Mouse (Mus musculus) thymus, postnatal 10 days (tissue): ENCODE data around the gene Map7.

Source experiments
- DNase-seq, 2 experiments: peaks; one replicate each; pipeline ENCODE4 v3.0.0; 2021; ENCODE audit warnings: low spot score in 2 of 2

Map7 gene

DNA sequence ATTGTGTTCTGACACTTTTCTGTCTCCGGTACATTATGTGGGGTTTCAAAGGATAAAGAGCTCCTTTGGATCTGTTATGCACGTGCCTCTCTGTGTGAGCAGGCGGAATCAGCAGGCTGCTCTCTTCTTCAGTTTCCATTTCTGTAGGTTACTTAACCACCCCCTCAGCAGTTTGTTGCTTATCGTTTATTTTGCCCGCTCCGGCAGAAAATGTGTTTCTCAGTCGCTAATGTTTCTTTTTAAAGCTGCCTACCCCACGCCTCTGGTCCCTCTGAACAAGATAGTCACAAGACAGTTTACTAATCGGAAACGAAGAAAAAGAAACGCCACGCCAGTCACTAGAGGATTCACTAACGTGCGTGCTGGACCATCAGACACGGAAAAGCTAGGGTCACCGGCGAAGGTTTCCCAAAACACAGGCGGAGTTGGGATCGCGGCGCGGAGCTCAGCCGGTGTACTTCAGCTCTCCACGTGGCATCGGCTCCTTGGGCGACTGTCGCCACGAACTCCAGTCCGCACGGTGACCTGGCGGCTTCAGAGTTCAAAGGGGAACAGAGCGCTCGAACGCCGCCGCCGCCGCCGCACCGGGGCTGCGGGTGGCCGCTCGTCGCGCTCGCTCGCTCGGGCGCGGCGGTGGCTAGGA, at the start of gene Map7:
Map7 (plus strand) TSS at position 342 of the 643 bp plus-strand sequence.
- no peak for DNase-seq

DNA sequence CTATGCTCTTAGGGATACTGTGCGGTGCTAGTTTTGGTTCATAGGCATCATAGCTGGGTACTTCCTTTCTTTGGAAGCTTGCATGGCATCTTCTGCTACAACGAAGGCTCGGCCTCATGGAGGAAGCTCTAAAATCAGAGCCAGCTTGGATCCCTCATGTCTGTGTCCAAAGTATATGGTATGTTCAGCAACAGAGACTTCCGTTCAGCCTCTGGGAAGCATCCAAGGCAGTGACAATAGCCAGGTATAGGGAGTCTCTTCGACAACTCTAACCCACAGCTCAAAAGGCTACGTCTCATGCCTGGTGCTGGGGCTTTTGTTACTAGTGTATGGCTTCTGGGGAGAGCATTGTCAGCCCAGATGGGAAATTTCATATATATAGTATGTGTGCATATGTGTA, 46.8 kb upstream of the Map7 start:
- DNase-seq, result no peak

DNA sequence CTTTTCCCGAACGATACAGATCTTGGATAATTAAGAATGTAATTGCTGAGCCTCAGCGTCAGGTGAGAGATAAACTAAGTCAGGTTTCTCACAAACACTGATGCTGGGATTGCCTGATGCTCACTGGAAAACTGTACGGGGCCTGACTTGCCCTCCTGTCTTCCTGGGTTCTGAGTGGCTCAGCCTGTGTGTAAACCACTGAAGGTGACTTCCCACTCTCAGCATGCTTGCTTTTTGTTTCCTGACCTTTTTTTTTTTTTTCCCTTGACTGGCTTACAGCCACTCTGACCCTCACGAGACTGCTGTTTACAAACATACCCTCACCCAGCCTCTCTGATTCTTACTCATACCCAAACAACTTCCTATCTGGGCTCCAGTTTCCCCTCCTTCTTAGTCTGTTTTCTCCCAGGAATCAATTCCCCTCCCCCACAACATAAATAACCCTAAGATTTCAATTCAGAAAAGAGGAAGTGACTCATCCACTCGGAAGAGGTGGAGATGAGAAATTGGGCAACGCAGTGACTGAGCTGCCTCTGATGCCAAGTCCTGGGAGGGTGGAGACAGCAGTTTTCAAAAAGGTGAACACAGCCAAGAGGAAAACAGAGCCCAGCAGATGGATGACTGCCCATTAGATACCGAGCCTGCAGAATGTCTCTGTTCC, 43.9 kb upstream of the Map7 start:
- no peak for DNase-seq

DNA sequence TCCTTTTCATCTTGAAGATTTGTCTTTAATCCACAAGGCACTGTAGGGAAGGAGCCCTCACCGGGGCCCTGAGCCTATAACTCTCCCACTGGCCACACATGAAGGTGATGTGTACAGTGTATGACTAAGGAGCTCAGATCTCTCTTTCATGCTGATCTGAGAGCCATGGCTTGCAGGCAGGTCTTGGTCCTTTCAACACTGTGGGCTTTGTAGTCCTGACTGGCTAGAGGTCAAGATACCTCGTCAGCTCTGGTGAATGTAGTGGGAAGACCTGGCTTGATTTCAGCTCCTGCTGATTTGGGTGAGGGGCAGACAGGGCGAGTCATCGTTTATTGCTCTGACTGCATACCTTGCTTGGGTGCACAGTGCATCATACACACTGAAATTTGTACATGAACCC, 42.7 kb upstream of the Map7 start:
- no peak for DNase-seq

DNA sequence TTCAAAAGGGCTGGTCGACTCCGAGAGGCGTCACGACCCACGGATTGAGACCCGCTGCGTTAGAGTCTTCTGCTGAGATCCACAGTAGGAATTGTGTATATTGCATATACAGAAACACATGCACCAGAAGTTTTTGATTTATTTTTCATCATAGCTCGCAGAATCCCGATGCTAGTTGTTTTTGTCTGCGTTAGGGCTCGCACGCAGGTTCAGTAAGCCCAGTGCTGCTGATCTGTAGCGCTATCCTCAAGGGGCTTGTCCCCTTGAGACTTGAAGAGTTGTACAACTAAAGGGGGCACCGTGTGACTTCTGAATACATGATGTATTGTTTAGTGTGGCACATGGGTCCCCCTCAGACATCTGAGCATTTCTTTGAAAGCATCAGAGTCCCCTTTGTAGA, 41.2 kb upstream of the Map7 start:
- no peak for DNase-seq

DNA sequence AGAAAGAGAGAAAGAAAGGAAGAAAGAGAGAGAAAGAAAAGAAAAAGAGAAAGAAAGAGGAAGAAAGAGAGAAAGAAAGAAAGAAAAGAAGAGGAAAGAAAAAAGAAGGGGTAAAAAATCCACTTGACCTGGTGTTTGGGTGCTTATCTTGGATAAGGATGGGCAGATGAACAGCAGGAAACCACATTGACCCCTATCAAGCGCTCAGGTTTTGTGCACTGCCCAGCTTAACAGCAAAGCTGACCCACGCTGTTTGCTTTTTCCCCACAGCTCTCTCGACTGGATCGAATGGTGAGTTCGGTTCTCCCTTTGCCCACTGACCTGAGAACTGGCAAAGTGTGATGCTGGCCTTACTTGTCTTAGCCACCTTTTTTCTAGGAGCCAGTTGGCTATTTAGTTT, 36.8 kb upstream of the Map7 start:
- no peak for DNase-seq

DNA sequence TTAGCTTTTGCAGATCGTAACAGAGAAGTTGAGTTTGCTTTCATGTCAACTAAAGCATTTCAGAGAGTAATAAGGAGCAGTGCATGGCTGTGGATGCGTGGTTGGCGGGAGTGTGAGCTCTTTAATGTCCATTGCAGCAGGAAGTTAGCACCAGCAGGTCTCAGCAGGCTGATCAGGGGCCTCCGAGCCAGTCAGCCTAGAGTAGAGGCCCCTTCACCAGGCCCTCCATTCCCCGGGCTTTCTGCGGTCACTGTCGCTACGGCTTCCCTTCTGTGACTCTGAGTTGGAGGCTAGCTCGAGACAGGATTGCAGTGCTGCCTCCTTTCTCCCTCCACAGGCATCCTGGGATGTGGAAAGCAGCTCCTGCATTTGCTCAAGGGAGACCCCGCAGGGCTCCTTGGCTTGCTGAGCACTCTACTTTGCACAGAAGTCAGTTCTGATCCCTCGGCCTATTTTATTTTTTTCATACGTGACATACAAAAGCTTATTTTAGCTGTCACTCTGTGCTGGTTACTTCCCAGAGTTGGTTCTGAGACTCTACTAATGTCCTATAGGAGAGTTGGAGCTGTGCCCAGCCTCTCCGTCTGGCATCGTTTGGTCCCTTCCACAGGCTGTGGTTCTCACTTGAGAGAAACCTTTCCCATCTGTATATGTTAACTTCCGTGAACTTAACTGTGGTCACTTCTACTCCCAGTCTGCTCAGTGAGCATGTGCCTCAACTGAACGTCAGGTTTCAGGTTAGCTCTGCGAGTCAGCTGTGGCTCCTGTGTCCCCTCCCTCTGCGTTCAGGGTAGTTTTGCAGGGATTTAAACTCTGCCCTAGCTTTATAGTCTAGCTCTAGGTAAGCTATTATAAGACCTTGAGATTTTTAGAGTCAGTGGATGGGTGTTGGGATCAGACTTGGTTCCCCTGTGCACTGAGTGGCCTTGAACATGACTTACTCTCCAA, 36.0 kb upstream of the Map7 start:
- DNase-seq, result no peak

DNA sequence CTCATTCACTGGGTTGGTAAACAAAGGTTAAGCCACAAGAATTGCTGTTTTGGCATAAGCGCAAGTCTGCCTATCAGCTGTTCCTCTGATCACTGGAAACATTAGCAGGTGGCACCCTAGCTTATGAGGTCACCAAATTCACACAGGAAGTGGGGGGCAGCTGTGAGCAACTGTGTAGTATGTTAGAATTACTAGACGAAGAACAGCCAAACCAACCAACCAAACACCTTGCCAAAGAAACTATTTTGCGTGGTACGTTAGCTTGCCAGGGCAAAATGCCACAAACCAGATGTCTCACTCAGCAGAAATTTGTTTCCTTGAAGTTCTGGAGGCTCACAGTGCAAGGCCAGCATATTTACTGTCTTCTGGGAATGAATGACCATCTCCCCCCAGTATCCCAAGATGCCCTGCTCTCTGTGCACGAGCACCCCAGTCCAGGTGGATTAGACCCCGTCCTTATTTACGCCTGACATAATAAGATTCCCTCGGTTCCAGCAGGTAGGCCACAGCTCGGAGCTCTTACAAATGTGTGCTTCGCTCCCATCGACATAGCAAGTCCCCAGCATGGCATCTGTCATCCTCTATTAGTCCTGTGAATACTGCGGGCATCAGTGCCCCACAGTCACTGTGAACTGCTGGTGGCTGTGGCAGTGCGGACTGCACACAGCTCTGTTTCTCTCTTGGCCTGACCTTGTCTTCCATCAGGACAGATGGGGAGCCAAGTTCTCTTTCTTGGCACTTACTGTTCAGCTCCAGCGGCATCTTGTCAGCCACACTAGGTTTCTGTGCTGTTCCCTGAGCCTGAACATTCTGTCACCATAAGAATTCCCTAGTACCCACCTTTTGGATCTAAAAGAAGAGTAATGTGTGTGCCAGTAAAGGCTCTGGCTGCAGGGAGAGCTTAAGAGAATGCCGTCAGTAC, 28.5 kb upstream of the Map7 start:
- peak; percentile 70 to 81 for DNase-seq

DNA sequence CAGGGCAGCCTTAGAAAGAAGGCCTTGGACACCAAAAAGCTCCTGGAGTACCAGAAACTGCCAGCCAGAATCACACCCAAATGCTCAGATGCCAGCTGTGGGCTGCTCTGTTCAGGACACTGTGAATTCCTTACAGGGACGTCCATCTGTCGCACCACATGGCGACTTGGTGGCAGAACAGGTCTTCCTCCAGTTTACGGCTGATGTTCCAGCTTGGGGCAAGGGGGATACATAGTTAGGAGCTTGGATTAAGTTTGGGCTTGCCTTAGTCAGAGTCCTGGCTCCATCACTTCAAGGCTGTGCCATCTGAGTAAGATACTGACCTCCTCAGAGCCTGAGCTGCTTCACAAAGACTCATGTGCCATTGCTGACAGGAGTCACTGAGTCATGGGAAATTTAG, 26.3 kb upstream of the Map7 start:
- no peak for DNase-seq

DNA sequence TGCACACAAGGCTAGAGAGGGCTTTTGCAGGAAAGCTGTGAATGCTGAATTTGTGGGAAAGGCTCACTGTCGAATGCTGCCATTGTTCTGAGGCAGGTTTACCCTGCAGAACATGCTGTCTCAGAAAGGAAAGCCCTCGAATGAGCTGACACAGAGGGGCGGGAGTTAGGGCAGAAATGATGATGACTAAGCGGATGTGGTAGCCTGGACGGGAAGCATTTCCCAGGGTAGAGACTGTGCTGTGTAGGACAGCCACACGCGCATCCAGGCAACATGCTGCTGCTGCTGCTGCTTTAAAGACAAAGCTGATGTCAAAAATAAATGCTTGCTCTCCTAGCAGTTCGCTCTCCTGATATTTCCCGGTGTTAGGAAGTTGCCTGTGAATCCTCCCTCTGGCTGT, 24.9 kb upstream of the Map7 start:
- peak; percentile 58 to 69 for DNase-seq

DNA sequence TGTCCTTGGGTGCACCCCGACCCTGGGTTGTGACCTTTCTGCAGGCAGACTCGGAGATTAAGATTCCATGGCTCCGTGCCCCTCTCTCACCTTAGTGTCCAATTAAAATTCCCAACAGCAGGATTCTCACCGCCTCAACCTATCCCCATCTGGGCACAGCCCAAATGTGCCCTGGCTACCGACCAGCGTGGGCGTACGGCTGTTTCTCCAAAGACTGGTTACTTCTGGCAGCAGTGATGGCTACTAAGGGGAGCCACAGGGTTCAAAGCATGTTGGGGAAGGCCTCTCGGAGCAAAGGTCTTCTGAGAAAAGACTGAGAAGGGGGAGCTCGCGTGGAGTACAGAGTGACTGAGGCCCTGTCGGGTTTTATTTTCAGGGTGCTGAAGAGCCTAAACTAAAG, 23.7 kb upstream of the Map7 start:
- DNase-seq, result no peak

DNA sequence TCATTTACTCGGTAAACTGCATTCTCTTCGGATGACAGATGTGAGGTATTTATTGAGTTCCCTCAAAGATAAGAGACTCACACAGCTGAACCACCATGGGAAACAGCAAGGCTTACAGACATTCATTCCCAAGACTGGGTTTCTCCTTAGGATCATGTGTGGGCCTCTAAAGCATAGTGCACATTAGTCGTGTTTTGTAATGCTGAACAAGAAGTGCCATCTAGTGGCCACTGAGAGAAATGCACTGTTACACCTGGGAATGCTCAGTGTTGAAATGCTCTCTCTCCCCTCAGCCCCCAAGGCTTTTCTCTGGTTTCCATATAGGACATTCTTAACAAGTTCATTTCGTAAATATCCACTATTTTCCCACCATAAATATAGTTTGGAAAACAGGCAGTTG, 23.0 kb upstream of the Map7 start:
- peak; percentile 31 to 66 for DNase-seq

DNA sequence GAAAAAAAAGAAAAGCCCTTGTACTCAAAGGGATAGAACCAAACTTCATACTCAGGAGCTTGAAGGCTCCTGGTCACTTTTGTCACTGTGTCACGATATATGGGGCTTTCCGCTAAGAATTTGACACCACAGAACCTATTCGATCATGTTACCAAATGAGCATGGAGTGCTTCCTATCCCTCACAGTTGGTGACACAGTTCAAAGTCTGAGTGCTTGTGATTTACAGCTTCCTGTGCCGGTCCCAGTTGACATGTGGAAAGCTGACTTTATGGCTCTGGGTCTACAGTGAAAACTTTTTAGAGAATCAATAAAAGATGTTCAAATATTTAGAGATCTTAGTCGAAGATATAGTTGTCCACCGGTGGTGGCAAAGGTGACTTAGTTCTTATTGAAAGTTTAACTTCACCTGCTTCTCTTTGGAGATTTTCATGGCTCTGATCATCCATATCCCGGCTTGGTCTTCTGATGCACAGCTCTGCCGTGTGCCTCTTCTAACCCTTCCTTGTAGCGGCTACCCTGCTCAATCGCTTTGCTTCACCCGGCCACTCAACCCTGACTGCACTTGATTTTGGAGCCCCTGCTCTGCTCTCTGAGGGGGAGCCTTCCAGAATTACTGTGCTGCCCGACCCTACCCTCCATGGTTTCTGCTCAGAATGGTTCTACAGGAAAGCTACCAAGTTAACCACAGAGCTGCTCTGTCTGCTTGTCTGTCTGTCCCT, 15.2 kb upstream of the Map7 start:
- no peak for DNase-seq

DNA sequence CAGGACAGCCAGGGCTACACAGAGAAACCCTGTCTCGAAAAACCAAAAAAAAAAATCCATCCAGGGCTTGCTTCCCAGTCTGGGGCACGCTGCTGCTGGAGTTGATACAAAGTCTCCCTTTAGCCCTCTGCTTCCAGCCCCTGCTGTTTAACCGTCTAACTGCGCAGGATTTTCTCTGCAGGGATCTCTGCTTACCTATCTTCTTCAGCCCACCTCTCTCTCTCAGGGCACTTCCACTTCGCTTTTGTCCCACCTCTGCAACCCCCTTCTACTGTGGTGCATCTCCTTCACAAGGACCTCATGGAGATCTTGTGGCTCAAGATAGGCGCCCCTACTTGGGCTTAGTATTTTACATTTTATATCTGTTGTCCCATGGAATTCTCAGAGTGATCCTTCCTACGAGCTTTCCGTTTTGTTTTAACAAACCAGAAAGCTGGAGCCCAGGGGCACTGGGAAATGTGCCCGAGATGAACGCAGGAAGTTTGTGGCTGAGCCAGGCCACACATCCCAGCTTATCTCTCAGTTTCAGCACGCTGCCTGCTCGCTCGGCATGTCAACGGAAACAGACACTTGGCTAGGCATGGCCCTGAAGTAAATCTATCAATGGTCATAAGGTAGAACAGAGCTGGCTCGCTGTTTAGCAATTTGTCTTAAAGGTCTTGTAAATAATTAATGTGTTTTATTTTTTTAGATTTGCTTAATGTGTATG, 12.8 kb upstream of the Map7 start:
- no peak for DNase-seq

DNA sequence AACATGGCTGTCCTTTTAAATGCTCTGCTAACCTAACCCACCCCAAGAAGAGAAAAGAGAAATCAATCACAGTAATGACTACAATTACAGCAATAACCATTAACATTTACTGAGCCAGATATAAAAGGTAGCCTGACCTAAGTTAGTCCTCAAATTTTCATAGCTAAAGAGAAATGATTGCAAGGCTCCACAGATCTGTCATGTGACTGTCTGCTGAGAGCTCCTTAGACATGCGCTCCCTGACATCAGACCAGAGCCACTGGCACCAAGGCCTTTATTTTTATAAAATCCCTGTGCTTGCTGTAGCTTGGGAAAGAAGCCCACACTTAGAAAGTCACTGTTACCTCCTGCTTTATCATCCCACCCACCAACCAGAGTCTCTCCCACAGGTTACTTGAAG, 11.8 kb upstream of the Map7 start:
- DNase-seq, result no peak

DNA sequence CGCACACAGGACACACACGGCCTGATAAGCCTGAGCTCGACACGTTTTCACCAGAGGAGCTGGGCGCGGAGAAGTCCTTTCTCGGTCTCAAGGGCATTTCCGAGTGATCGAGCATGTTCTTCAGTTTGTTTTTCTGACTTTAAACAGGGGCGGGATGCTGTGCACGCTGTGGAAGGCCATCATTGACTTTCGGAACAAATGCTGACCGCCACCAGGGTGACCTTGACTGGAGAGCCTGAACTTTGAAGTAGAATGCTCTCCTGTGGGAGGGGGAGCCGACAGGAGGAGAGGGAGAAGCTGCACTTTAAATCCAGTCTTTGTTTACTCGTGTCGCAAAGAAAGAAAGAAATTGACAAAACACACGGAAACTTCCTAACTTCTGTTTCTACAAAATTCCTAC, 6.9 kb upstream of the Map7 start:
- no peak for DNase-seq

DNA sequence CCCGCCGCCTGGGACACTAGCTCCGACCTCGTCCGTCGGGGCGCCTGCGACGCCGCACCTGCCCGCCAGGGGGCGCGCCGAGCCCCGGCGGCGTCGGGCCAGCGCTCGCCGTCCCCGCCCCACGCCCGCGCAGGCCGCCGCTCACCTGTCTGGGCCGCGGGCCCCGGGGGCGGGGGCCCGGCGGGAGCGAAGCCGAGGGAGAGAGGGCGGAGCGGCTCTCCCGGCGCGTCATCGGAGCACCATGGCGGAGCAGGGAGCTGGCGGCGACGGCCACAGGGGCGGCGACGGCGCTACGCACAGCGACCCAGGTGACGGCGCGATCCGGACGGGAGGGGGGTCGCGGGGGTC, 476 bp downstream of the Map7 start:
- DNase-seq, result peak; percentile 27 to 49

DNA sequence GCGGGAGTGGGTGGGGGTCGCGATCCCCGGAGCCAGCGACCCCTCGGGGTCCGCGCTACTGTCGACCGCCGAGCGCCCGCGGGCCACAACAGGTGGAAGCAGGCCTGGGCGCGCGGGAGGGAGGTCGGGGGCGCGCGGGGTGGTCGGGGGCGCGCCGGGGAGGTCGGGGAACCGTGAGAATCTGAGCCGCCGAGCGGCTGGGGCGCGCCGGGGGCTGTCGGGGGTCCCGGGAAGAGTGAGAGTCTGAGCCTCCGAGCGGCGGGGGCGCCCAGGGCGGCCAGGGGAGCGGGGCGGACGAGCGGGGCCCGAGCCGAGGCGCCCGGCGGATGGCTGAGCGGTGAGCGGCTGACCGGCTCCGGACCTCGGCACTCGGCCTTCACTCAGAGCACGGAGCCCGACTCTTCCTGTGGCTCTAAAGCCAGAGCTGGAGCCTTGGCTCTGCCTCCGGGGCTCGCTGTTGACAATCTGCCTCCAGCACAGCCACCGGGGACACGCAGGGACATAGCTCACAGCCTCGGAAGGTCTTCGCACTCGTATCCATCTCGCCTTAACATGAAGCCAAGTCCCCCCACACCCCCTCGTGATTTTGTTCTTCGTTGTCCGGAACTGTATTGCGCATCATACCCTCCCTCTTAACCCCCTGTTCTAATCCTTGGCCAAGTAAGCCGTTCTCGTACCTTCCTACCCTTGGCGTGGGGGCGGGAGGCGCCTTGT, 1.0 kb downstream of the Map7 start:
- DNase-seq, result peak in 1 of 2 experiments; percentile 39

DNA sequence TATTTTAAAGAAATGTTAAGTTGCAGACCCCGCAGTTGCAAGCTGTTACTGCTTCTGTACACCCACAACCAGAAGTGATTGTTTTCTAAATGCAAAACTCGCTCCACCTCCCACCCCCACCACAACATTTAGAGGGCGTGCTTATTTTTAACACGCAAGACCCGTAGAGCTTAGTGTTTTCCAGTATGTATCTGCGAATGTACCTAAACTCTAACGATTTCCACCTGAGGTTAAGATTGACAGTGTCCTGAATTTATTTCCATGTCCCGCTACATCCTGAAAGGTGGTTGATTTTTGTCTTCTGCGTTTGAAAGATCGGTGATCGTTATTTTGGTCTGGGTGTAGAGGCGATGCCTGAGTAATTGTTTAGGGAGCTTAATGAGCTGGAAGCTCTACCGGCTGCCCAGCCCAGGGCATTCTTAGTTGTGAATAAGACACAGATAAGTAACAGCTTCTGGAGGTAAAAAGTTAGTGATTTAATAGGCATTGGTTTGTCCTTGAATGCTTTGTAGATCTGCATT, 1.6 kb downstream of the Map7 start:
- no peak for DNase-seq

DNA sequence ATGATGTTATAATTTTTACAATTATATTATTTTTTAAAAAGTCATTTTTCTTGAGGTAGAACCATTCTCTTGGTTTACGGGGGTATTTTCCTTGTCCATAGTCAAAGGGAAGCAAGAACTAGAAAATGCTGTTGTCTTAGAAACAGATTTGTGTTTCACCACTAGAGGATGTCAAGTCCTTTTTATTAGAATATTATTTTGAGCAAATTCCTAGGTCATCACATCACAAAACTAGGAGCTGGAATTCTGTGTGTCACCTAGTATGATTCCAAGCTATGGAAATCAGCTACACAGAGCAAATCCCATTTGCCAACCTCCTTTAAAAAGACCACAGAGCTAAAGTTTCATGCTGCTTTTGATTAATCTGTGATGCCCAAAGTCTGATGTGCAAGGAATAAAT, 3.9 kb downstream of the Map7 start:
- DNase-seq, result no peak
